Mouse (Mus musculus) kidney, embryonic 16.5 days (tissue): ENCODE data around the gene Cd4. TPM values are rescaled to one million over a fixed set of nuclear protein-coding genes. Genes with fewer than 3 reads are reported as not detected.

Source experiments
- ATAC-seq: fragments of 200-750 bp; cut with Nextera tagmentation; 2 replicates; pipeline ENCODE4 v1.8.0; 2017; ENCODE audit warnings: moderate TSS enrichment; ENCODE audit not compliant: low FRiP score, low TSS enrichment
- H3K27ac ChIP-seq: fragments of 300-500 bp; sonication (generic); 2 replicates; pipeline ENCODE4 v1.5.1; 2014; ENCODE audit warnings: low read length
- H3K27me3 ChIP-seq: fragments of 300-500 bp; sonication (generic); 2 replicates; pipeline ENCODE4 v1.6.1; 2014; ENCODE audit warnings: low read length, control low read depth, mixed read lengths; ENCODE audit not compliant: insufficient read depth
- H3K36me3 ChIP-seq: fragments of 300-500 bp; sonication (generic); 2 replicates; pipeline ENCODE4 v1.6.1; 2014; ENCODE audit warnings: low read length, control low read depth, mixed read lengths; ENCODE audit not compliant: insufficient read depth
- H3K4me1 ChIP-seq: fragments of 300-500 bp; sonication (generic); 2 replicates; pipeline ENCODE4 v1.6.1; 2014; ENCODE audit warnings: low read length, control low read depth, mixed read lengths; ENCODE audit not compliant: insufficient read depth
- H3K4me2 ChIP-seq: fragments of 300-500 bp; sonication (generic); replicated peaks from 2 replicates; pipeline ENCODE4 v1.6.1; 2014; ENCODE audit warnings: low read depth, low read length
- H3K4me3 ChIP-seq: fragments of 300-500 bp; sonication (generic); 2 replicates; pipeline ENCODE4 v1.5.1; 2014; ENCODE audit warnings: mild to moderate bottlenecking, low read length
- H3K9ac ChIP-seq: fragments of 300-500 bp; sonication (generic); replicated peaks from 2 replicates; pipeline ENCODE4 v1.6.1; 2014; ENCODE audit warnings: low read length
- H3K9me3 ChIP-seq: fragments of 300-500 bp; sonication (generic); 2 replicates; pipeline ENCODE4 v1.6.1; 2016; ENCODE audit warnings: low read length, control low read depth
- WGBS: fragments of 180-500 bp; shearing (Covaris S2); extraction: QIAGEN DNeasy Blood & Tissue Kit; methylation state at CpG from one replicate; pipeline ENCODE4 v1.1.7; 2014; 5-methylcytosine and 5-hydroxymethylcytosine counted together
- polyA plus RNA-seq: library from polyadenylated mRNA; unstranded; fragments of >200 nt; fragmentation: Nextera tagmentation; extraction: Ambion mirVana; gene quantifications from 2 replicates; pipeline ENCODE4 v1.2.1, GENCODE M21; 2015

The Cd4 gene
- polyA plus RNA-seq, 1 experiment from 2014 or later: 0.10 TPM

DNA sequence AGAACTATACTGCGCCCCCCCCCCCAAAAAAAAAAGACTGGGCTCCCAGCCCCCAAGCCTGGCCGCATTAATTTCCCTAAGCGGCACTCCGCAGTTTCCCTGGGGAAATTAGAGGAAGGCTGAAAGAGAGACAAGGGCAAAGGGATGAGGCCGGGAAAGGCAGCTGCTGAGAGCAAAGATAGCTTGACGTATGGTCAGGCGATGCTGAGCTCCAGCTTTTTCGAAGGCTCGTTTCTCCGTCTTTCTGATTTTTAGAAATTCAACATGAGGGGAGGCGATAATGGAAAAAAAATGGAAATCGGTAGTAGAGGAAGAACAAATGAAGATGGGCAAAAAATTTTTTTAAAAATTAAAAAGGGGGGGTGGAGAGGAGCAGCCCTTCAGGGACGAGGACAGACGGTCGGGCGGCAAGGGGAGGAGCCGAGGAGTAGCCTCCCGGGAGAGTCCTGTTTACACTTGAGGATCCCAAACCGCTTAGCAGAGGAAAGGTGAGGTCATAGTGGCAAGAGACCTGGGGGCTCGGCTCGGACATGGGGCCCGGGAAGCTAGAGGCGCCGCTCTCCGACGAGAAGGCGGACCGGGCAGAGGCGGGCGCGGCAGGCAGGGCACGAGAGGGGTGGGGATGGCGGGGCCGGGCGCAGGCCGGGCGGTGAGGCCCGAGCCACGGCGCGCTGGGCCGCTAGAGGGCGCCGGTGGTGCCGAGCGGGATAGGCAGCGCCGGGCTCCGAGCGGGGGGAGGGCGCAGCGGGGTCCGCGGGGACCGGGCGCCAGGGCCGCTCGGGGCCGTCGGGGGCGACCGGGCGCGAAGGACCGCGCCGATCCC is 28.9 kb upstream of the Cd4 start:
- Histone ChIP-seq H3K4me3 (peak overlapping the region; percentile 68), H3K36me3 (peaks cover 23% of the 10 kb centered on the region), H3K27me3 (no peaks in the 10 kb centered on the region), H3K9me3 (no peaks in the 10 kb centered on the region), H3K4me1 (peaks cover 61% of the 10 kb centered on the region), H3K9ac (peak overlapping the region; percentile 100), H3K27ac (peak overlapping the region; percentile 99), H3K4me2 (peak overlapping the region; percentile 99)
- peak; percentile 64 for ATAC-seq
- 0% methylated on average over 40 of the region's 67 CpGs for whole genome bisulfite sequencing

DNA sequence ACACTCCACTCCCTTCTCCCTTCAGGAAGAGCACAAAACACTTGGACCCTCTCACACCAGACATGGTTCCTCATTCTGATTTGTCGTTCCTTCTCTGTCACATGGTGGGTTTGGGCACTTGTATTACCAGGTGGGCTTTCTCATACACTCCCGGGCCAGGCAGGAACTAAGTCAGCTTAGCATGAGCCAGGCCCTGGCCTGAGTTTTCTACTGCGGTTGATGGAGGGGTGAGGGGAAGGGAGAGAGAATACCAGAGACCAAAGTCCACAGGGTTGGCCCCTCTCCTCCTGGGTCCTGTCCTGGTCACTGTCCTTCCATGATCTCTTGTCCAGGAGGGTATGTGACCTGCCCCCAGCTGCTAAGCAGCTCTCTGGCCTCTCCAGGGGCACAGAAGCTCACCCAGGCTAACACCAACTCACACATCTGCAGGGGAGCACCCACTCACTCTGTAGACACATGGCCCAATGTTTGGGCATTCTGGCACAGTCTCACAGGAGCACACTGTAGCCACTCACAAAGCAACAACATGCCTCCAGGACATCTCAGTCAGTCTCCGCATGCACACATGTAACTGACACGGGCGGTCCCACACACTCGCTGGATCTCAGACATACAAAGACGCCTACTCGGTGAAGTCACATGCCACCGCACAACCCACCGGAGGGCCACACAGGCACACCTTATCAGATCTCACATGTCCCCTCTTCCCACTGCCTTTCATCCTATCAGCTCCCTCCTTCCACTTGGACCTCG is 28.1 kb upstream of the Cd4 start:
- no peaks in the 10 kb centered on the region for H3K27me3 ChIP-seq
- H3K4me2 ChIP-seq: peak overlapping the region; percentile 99
- H3K4me3 ChIP-seq: peak overlapping the region; percentile 68
- no peaks in the 10 kb centered on the region for H3K9me3 ChIP-seq
- peak overlapping the region; percentile 99 for H3K27ac ChIP-seq
- peaks cover 23% of the 10 kb centered on the region for H3K36me3 ChIP-seq
- peaks cover 54% of the 10 kb centered on the region for H3K4me1 ChIP-seq
- WGBS: 1% methylated on average over 12 of the region's 12 CpGs
- peak overlapping the region; percentile 100 for H3K9ac ChIP-seq
- no peak; the same call in 1 of the 2 replicates for ATAC-seq

DNA sequence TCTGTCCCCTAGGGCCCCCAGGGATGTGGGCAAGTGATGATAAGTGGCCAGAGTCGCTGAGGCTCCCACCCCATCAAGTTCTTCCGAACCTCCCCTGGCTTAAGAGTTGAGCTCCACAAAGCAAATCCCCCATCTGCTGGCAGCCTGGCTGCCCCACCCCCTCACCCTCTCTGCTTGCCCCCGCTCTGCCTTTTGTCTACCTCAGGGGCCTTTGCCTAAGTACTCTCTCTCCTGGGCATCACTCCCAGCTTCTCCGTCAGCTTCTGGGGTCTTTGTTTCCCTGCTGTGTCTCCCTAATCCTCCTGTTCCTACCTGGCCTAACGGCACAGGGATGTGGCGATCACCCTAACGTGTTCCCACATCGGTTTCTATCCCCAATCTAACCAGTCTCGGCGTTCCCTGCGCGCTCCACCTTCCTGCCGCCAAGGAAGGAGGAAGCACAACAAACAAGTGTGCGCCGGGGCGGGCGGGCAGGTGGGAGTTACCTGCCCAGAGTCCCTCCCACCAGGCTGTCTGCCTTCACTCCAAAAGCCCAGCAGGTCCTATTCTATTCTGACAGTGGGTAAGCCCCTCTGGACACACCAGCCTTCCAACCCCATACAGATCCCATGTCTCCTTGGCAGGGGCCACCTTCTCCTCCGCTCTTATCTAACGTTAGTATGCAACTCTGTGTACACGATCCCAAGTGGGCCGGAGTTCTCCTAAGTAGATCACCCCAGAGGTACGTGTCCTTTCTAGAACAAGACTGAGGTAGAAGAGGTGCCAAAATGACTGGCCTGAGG is 27.3 kb upstream of the Cd4 start:
- H3K4me1 ChIP-seq: peaks cover 48% of the 10 kb centered on the region

DNA sequence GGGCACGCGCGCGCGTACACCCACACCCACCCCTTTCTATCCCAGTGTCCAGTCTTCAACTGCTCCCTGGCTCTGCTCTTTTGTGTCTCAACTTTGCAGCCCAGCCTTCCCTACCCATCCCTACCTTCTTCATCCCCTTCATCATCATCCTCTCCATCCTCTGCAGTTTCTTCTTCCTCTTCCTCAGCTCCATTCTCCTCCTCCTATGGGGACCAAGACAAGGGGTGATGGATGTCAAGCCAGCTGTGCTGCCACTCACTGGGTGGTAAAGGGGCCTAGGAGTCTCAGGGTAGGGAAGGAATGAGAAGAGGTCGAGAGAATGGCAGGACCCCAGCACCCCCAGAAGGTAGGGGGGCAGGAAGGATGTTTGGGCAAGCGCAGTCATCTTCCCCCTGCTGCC is 26.5 kb upstream of the Cd4 start:
- Histone ChIP-seq H3K36me3 (peaks cover 23% of the 10 kb centered on the region), H3K9ac (peak overlapping the region; percentile 27), H3K9me3 (no peaks in the 10 kb centered on the region), H3K27me3 (no peaks in the 10 kb centered on the region), H3K4me2 (peak overlapping the region; percentile 99), H3K27ac (0 out of 2 replicates have a peak overlapping the region, but pooled peaks have one; percentile 9), H3K4me1 (peaks cover 51% of the 10 kb centered on the region), H3K4me3 (no peak overlapping the region)
- ATAC-seq: no peak
- WGBS: 89% methylated on average over 7 of the region's 7 CpGs

More for the DNA sequence above, 27.3 kb upstream of the Cd4 start:
- Histone ChIP-seq H3K27ac (peak overlapping the region; percentile 99), H3K4me3 (peak overlapping the region; percentile 68), H3K27me3 (no peaks in the 10 kb centered on the region), H3K36me3 (peaks cover 23% of the 10 kb centered on the region), H3K9me3 (no peaks in the 10 kb centered on the region), H3K9ac (peak overlapping the region; percentile 100), H3K4me2 (peak overlapping the region; percentile 99)
- ATAC-seq: no peak
- 19% methylated on average over 22 of the region's 22 CpGs for WGBS

DNA sequence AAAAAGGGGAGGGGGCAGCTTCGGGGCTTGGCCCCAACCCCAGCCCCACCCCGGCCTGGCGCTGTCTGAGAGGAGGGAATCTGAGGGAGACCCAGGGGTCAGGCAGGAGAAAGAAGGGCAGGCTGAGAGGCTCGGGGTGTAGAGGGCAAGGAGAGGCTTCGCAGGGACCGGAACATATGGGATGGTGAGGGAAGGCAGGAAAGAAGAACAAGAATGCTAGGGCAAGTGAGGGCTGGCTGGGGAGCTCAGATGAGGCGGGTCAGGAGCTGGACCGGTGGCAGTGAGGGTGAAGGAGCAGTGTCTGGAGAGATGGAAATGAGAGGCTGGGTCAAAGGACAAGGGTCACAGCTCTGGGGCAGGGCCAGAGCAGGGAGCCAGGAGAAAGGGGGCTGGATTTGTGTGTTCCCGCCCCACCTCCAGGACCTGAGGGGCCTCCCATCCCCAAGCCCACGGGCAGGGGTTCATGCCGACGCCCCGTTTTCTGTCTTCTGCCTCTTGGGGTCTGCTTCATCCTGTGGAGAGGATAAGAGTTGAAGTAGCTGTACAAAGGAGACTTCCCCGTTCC is 25.8 kb upstream of the Cd4 start:
- no peaks in the 10 kb centered on the region for H3K9me3 ChIP-seq
- peaks cover 23% of the 10 kb centered on the region for H3K36me3 ChIP-seq
- WGBS: 70% methylated on average over 13 of the region's 14 CpGs
- H3K4me2 ChIP-seq: no peak overlapping the region
- H3K9ac ChIP-seq: no peak overlapping the region
- H3K4me1 ChIP-seq: peaks cover 45% of the 10 kb centered on the region
- H3K27me3 ChIP-seq: no peaks in the 10 kb centered on the region
- H3K4me3 ChIP-seq: no peak overlapping the region
- H3K27ac ChIP-seq: 0 out of 2 replicates have a peak overlapping the region, but pooled peaks have one; percentile 9
- no peak for ATAC-seq

DNA sequence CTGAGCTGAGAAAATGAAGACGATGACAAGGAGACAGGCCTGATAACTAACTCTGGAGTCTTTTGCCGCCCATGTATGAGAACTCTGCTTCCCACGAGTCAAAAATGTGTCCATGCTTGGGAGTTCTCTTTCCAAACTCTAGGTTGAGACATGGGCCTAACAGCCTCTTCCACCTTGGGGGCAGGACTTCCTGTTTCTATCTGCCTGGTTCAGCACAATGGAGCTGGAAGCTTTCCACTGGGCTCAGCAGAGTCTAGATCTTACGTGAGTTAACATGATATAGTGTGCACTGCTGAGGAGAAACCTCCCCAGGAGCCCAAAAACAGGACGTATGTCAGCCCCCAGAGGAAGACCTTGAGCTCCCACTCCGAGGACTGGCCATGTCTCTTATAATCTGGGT is 25.2 kb upstream of the Cd4 start:
- Histone ChIP-seq H3K9ac (no peak overlapping the region), H3K4me1 (peaks cover 39% of the 10 kb centered on the region), H3K27ac (no peak overlapping the region), H3K36me3 (peaks cover 23% of the 10 kb centered on the region), H3K27me3 (no peaks in the 10 kb centered on the region), H3K4me3 (no peak overlapping the region), H3K4me2 (no peak overlapping the region), H3K9me3 (no peaks in the 10 kb centered on the region)
- WGBS: 70% methylated on average over 6 of the region's 6 CpGs
- ATAC-seq: no peak

DNA sequence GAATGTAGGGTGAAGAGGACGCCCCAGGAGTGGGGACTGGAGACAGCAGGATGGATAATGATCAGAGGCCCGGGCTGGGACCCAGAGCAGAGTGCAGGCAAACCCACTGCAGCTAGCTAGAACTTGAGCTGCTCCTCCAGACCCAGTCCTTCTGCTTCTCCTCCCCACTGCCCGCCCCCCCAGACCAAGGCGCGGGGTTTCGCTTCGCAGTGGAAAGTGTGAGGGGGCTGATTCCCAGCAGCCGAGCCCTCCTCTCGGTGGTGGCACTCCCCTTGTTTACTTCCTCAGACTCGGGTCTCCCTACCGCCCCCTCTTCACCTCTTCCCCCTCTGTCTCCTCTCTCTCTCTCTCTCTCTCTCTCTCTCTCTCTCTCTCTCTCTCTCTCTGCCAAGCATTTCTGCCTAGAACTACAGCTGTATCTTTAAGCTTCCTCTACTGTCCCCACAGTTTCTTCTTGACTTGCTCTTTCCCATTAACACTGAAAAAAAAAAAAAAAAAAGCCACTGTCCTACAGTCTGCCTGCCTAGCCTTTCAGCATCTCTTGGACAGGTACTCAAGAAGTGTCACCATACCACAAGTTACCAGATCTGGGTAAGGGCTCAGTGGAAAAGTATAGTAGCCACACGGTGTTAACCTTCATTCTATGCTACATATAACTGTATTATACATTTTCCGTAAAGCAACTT is 23.7 kb upstream of the Cd4 start, which contains the start of gene Lag3:
Lag3 (minus strand) TSS at position 173 of the 686 bp plus-strand sequence.
- Histone ChIP-seq H3K27ac (no peak within 1 kb of the TSS), H3K4me3 (no peak within 1 kb of the TSS), H3K4me2 (peak within 1 kb of the TSS; percentile 31; the same call in 1 of the 2 replicates), H3K9ac (no peak within 1 kb of the TSS; the same call in 1 of the 2 replicates), H3K36me3 (peaks cover 23% of the 10 kb centered on the region), H3K4me1 (peaks cover 39% of the 10 kb centered on the region), H3K27me3 (no peaks in the 10 kb centered on the region), H3K9me3 (no peaks in the 10 kb centered on the region)
- ATAC-seq: no peak
- 19% methylated on average over 10 of the region's 13 CpGs for WGBS

DNA sequence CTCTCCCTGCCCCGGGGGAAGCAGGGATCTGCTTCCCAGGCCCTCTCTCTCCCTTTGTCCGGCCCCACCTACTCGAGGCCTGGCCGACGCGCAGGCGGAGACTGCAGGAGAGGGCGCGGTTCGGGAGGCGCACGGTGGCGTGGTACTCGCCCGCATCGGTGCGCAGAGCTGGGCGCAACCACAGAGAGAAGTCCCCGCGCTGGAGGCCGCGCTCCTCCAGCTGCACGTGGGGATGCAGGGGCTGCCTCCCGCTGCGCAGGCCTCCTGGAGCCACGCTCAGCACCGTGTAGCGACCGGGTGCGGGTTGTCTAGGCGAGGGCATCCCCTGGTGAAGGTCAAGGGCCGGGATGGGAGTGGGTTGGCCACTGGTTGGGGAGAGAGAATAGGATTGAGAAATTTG is 22.0 kb upstream of the Cd4 start:
- peaks cover 29% of the 10 kb centered on the region for H3K4me1 ChIP-seq
- WGBS: 4% methylated on average over 32 of the region's 32 CpGs
- peak; percentile 23; the same call in 1 of the 2 replicates for ATAC-seq
- no peaks in the 10 kb centered on the region for H3K27me3 ChIP-seq
- H3K27ac ChIP-seq: no peak overlapping the region; the same call in 1 of the 2 replicates
- H3K4me2 ChIP-seq: peak overlapping the region; percentile 41
- peaks cover 23% of the 10 kb centered on the region for H3K36me3 ChIP-seq
- peak overlapping the region; percentile 14 for H3K4me3 ChIP-seq
- H3K9me3 ChIP-seq: no peaks in the 10 kb centered on the region
- peak overlapping the region; percentile 50 for H3K9ac ChIP-seq
